Mouse (Mus musculus) neutrophil, adult 5-6 weeks (primary cell): ENCODE measurements around the gene Fopnl. TPM values are rescaled to one million over a fixed set of nuclear protein-coding genes. Genes with fewer than 3 reads are reported as not detected.

ENCODE experiments used
- ATAC-seq: fragments of 151-379, 151-347 bp; 2 replicates; pipeline ENCODE4 v1.8.0; 2017; ENCODE audit warnings: mild to moderate bottlenecking, moderate TSS enrichment; ENCODE audit not compliant: insufficient number of reproducible peaks, poor library complexity, low FRiP score, severe bottlenecking; ENCODE audit errors: extremely low read depth
- total RNA-seq: library from RNA; stranded (forward); fragments of 200-1000 nt; gene quantifications from 2 replicates; pipeline ENCODE4 v1.2.3, GENCODE M21; 2017

Fopnl gene
- total RNA-seq, 1 experiment from 2014 or later: 35.4 TPM

GRCm38 (mm10) chr16:14262410-14262809, 54.8 kb downstream of the Fopnl start:
- no peak for ATAC-seq

GRCm38 (mm10) chr16:14258856-14259255, 58.3 kb downstream of the Fopnl start:
- ATAC-seq: no peak

DNA sequence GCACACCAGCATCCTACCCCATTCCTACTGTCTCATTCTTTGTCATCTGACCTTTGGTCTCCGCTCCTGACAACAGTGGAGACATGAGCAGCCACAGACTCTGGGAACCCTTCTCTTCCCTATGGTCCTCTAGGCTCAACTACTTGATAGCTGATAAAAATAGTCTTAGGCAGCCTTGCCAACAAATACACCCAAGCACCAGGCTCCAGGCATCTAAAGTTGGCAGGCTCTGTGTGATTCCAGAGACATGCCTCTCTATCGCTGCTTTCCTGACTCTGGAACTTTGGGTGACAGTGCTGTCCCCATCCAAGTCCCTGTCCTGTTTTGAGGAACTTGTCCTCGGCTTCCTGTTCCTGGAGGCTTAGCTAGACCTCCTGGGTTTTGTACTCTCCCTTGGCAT, 63.6 kb downstream of the Fopnl start:
- ATAC-seq: no peak

GRCm38 (mm10) chr16:14252877-14253276, 64.3 kb downstream of the Fopnl start:
- no peak for ATAC-seq

- ATAC-seq: no peak
These were observed 67.3 kb downstream of the Fopnl start for GRCm38 (mm10) chr16:14249913-14250312.

Other genes with a start within 250 kb of the Fopnl start
- gene Nde1, start 154.1 kb downstream of the Fopnl start, total RNA-seq: 48.7 and 52.1 TPM in 2 replicates
- gene Marf1, start 154.1 kb downstream of the Fopnl start, total RNA-seq: 72.2 and 75.2 TPM in 2 replicates
- gene Myh11, start 26.0 kb downstream of the Fopnl start, total RNA-seq: not detected in 2 replicates
- 18.6 and 22.6 TPM in 2 replicates for gene Abcc1, start 44.2 kb upstream of the Fopnl start, total RNA-seq
- not detected in 2 replicates for gene A630010A05Rik, start 244.9 kb upstream of the Fopnl start, total RNA-seq